Mouse (Mus musculus) gastrocnemius, postnatal 25 days (tissue): ENCODE data around the gene Polr1b. TPM values are rescaled to one million over a fixed set of nuclear protein-coding genes. Genes with fewer than 3 reads are reported as not detected.
A peak's percentile ranks its signal among the peaks of the same experiment; 100 is the strongest.

ENCODE experiments used
- DNase-seq: peaks from one replicate; pipeline ENCODE4 v3.0.0; 2022
- total RNA-seq, 2 experiments: library from RNA; stranded (reverse); gene quantifications; 1 replicate in 1 of 2; 2 replicates in 1 of 2; pipeline ENCODE4 v1.2.3; 2021

The Polr1b gene
- total RNA-seq, 2 experiments from 2014 or later = 10.7 to 11.4 TPM

- no peak for DNase-seq
Measured at GRCm38 (mm10) chr2:129116368-129116739, 15.6 kb downstream of the Polr1b start.

GRCm38 (mm10) chr2:129118061-129118460 lies 17.3 kb downstream of the Polr1b start:
- DNase-seq = no peak

- no peak for DNase-seq
Measured at GRCm38 (mm10) chr2:129121986-129122385, 21.2 kb downstream of the Polr1b start.

GRCm38 (mm10) chr2:129129412-129129929 lies 28.7 kb downstream of the Polr1b start, which contains the start of gene Chchd5:
Gene Chchd5 (plus strand): TSS chr2:129129700.
- DNase-seq = peak; percentile 95

GRCm38 (mm10) chr2:129129987-129130545 lies 29.3 kb downstream of the Polr1b start:
- peak; percentile 13 for DNase-seq

GRCm38 (mm10) chr2:129130776-129131175 lies 30.0 kb downstream of the Polr1b start:
- no peak for DNase-seq

GRCm38 (mm10) chr2:129132231-129132630 lies 31.4 kb downstream of the Polr1b start:
- no peak for DNase-seq

GRCm38 (mm10) chr2:129133006-129133805 lies 32.4 kb downstream of the Polr1b start:
- DNase-seq = no peak

GRCm38 (mm10) chr2:129139906-129140305 lies 39.1 kb downstream of the Polr1b start:
- no peak for DNase-seq

- no peak for DNase-seq
Measured at GRCm38 (mm10) chr2:129148836-129149235, 48.0 kb downstream of the Polr1b start.

GRCm38 (mm10) chr2:129150386-129150785 lies 49.6 kb downstream of the Polr1b start:
- no peak for DNase-seq

GRCm38 (mm10) chr2:129151111-129151510 lies 50.3 kb downstream of the Polr1b start:
- no peak for DNase-seq

- DNase-seq = no peak
Measured at GRCm38 (mm10) chr2:129152751-129153150, 52.0 kb downstream of the Polr1b start.

- no peak for DNase-seq
Measured at GRCm38 (mm10) chr2:129164815-129165214, 64.0 kb downstream of the Polr1b start.

GRCm38 (mm10) chr2:129166466-129167463 lies 66.0 kb downstream of the Polr1b start:
- no peak for DNase-seq

GRCm38 (mm10) chr2:129173386-129173785 lies 72.6 kb downstream of the Polr1b start:
- no peak for DNase-seq

- peak; percentile 22 for DNase-seq
Measured at GRCm38 (mm10) chr2:129174474-129174873, 73.7 kb downstream of the Polr1b start.

GRCm38 (mm10) chr2:129175636-129176035 lies 74.8 kb downstream of the Polr1b start:
- DNase-seq = no peak
